Mouse (Mus musculus): ENCODE measurements around the gene Cbwd1.

DNA sequence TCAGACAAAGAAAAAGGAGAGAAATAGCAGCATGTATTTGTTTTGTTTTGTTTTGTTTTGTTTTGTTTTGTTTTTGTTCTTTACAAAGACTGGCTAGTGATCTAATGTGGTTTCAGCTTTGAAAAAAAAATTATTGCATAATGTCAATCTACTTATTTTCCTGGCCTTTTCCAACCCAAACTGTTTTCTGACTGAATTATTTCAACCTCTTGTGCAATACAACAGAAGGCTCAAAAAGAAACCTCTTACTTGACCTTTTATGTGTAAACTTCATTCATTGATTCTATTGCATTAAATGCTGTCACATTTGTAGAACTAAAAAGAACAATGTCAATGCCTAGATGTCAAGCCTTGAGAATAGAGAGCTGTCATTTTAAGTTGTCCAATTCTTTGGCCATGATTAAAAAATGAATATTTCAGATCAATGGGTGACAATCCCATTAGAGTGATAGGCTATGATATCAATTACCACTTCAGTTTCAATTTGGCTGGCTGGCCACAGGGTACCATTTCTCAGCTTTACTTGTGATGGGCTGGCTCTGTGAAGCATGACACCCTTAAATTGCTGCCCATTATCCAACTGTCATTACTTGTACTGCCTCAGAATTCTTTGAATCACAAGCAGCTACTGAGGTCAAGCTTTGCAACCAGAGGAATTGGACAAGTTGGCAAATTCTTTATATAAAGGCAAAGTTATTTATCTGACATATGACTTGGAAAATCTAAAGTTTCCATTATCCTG is 15.7 kb downstream of the Cbwd1 start:
- no peak for TF ChIP-seq ZC3H11A (IDR thresholded peaks at IDR 0.05; ENCODE audit: borderline replicate concordance, low read depth, low read length)
- TF ChIP-seq MAFK (IDR thresholded peaks at IDR 0.05; ENCODE audit: insufficient read depth, low read depth, low read length): no peak
- no peak for TF ChIP-seq CHD2 (IDR thresholded peaks at IDR 0.05; ENCODE audit: low read depth, low read length)
- TF ChIP-seq HCFC1 (IDR thresholded peaks at IDR 0.05; ENCODE audit: borderline replicate concordance, insufficient read depth, low read length): no peak
- no peak for TF ChIP-seq ZNF384 (IDR thresholded peaks at IDR 0.05; ENCODE audit: low read depth, low read length)

Data from ES-E14 (cell line).